Mouse (Mus musculus): ENCODE data around the gene Pcbp3. TPM values are rescaled to one million over a fixed set of nuclear protein-coding genes. Genes with fewer than 3 reads are reported as not detected.

The Pcbp3 gene
- polyA plus RNA-seq, 1 experiment from 2014 or later, result 18.8 TPM

- H3K27ac ChIP-seq (ENCODE audit: low read depth, low read length), result no peak overlapping the region
- WGBS, result 90% methylated on average over 6 of the region's 6 CpGs
Measured at GRCm38 (mm10) chr10:76721746-76722145, 239.9 kb downstream of the Pcbp3 start.

GRCm38 (mm10) chr10:76721216-76721615, 240.5 kb downstream of the Pcbp3 start:
- Histone ChIP-seq H3K4me1 (replicated peaks; ENCODE audit: control insufficient read depth, insufficient read depth, low read length) (no peaks in the 10 kb centered on the region), H3K4me3 (ENCODE audit: low read depth, low read length) (no peak overlapping the region), H3K27ac (ENCODE audit: low read depth, low read length) (no peak overlapping the region), H3K9ac (ENCODE audit: low read depth, low read length) (no peak overlapping the region), H3K27me3 (replicated peaks; ENCODE audit: control insufficient read depth, insufficient read depth, low read length) (no peaks in the 10 kb centered on the region), H3K9me3 (ENCODE audit: control insufficient read depth) (no peaks in the 10 kb centered on the region), H3K4me2 (replicated peaks; ENCODE audit: low read depth) (no peak overlapping the region), H3K36me3 (ENCODE audit: control insufficient read depth, insufficient read depth) (peaks cover 50% of the 10 kb centered on the region)
- TF ChIP-seq CTCF (IDR thresholded peaks at IDR 0.05; ENCODE audit: low read depth), result no peak
- WGBS, result 86% methylated on average over 11 of the region's 11 CpGs
- ATAC-seq, result no peak

More at GRCm38 (mm10) chr10:76721746-76722145, 239.9 kb downstream of the Pcbp3 start:
- H3K9me3 ChIP-seq (ENCODE audit: control insufficient read depth), result no peaks in the 10 kb centered on the region
- H3K4me1 ChIP-seq (replicated peaks; ENCODE audit: control insufficient read depth, insufficient read depth, low read length), result no peaks in the 10 kb centered on the region
- H3K4me2 ChIP-seq (replicated peaks; ENCODE audit: low read depth), result no peak overlapping the region
- TF ChIP-seq CTCF (IDR thresholded peaks at IDR 0.05; ENCODE audit: low read depth), result no peak
- H3K27me3 ChIP-seq (replicated peaks; ENCODE audit: control insufficient read depth, insufficient read depth, low read length), result no peaks in the 10 kb centered on the region
- no peak overlapping the region for H3K4me3 ChIP-seq (ENCODE audit: low read depth, low read length)
- H3K9ac ChIP-seq (ENCODE audit: low read depth, low read length), result no peak overlapping the region
- ATAC-seq, result no peak
- H3K36me3 ChIP-seq (ENCODE audit: control insufficient read depth, insufficient read depth), result peaks cover 45% of the 10 kb centered on the region

DNA sequence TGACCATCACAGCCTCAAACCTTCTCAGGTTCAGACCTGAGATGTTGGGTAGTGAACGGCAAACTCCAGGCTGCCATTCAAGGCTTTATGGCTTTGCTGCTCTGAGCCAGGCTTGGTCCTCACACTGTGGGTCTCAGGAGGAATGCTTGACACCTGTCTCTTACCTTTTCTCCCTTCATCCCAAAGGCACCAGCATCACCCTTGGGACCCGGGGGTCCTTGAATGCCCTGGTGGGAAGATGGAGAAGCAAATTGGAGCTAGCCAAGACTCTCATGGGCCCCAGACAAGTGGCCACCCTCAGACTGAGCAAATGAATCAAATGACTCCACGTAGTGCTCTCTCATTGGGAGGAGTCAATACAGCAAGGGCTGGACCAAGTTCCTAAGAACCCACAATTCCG, 244.1 kb downstream of the Pcbp3 start:
- Histone ChIP-seq H3K4me2 (replicated peaks; ENCODE audit: low read depth) (no peak overlapping the region), H3K36me3 (ENCODE audit: control insufficient read depth, insufficient read depth) (peaks cover 59% of the 10 kb centered on the region), H3K9ac (ENCODE audit: low read depth, low read length) (no peak overlapping the region), H3K4me3 (ENCODE audit: low read depth, low read length) (no peak overlapping the region), H3K4me1 (replicated peaks; ENCODE audit: control insufficient read depth, insufficient read depth, low read length) (no peaks in the 10 kb centered on the region), H3K27me3 (replicated peaks; ENCODE audit: control insufficient read depth, insufficient read depth, low read length) (no peaks in the 10 kb centered on the region), H3K27ac (ENCODE audit: low read depth, low read length) (no peak overlapping the region), H3K9me3 (ENCODE audit: control insufficient read depth) (no peaks in the 10 kb centered on the region)
- no peak for ATAC-seq
- WGBS, result 83% methylated on average over 4 of the region's 4 CpGs
- TF ChIP-seq CTCF (IDR thresholded peaks at IDR 0.05; ENCODE audit: low read depth), result no peak

- Histone ChIP-seq H3K4me1 (replicated peaks; ENCODE audit: control insufficient read depth, insufficient read depth, low read length) (no peaks in the 10 kb centered on the region), H3K4me3 (ENCODE audit: low read depth, low read length) (no peak overlapping the region), H3K9me3 (ENCODE audit: control insufficient read depth) (no peaks in the 10 kb centered on the region), H3K4me2 (replicated peaks; ENCODE audit: low read depth) (no peak overlapping the region), H3K27me3 (replicated peaks; ENCODE audit: control insufficient read depth, insufficient read depth, low read length) (no peaks in the 10 kb centered on the region), H3K27ac (ENCODE audit: low read depth, low read length) (no peak overlapping the region), H3K9ac (ENCODE audit: low read depth, low read length) (no peak overlapping the region), H3K36me3 (ENCODE audit: control insufficient read depth, insufficient read depth) (peaks cover 60% of the 10 kb centered on the region)
- WGBS, result 87% methylated on average over 7 of the region's 7 CpGs
- TF ChIP-seq CTCF (IDR thresholded peaks at IDR 0.05; ENCODE audit: low read depth), result no peak
- ATAC-seq, result no peak
Measured at GRCm38 (mm10) chr10:76717026-76717425, 244.7 kb downstream of the Pcbp3 start.

- peaks cover 53% of the 10 kb centered on the region for H3K36me3 ChIP-seq (ENCODE audit: control insufficient read depth, insufficient read depth)
- H3K9ac ChIP-seq (ENCODE audit: low read depth, low read length), result no peak overlapping the region
Measured at GRCm38 (mm10) chr10:76714303-76714702, 247.4 kb downstream of the Pcbp3 start.

DNA sequence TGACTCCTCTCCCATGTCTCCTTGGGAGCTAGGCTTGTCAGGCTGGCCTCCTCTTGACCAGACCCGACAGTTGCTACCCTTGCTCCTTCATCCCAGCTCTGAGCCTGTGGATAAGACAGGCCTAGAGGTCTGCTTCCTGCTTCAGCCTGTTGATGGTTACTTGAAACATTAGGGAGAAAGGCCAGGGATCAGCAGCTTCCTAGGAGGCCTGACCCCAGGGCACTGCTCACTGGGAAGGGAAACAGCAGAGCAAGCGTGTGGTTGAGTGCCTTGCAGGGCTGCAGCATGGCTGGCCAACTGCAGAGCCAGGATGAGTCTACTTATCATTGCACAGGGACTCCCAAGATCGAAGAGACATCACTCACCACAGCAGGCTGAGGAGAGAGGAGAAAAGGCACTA, 249.2 kb downstream of the Pcbp3 start:
- no peak overlapping the region for H3K9ac ChIP-seq (ENCODE audit: low read depth, low read length)
- H3K9me3 ChIP-seq (ENCODE audit: control insufficient read depth), result no peaks in the 10 kb centered on the region
- H3K27me3 ChIP-seq (replicated peaks; ENCODE audit: control insufficient read depth, insufficient read depth, low read length), result no peaks in the 10 kb centered on the region
- no peak overlapping the region for H3K4me3 ChIP-seq (ENCODE audit: low read depth, low read length)
- no peak for ATAC-seq
- peaks cover 40% of the 10 kb centered on the region; the same call in 1 of the 2 replicates for H3K36me3 ChIP-seq (ENCODE audit: control insufficient read depth, insufficient read depth)
- no peaks in the 10 kb centered on the region for H3K4me1 ChIP-seq (replicated peaks; ENCODE audit: control insufficient read depth, insufficient read depth, low read length)
- no peak overlapping the region for H3K27ac ChIP-seq (ENCODE audit: low read depth, low read length)
- no peak overlapping the region for H3K4me2 ChIP-seq (replicated peaks; ENCODE audit: low read depth)
- TF ChIP-seq CTCF (IDR thresholded peaks at IDR 0.05; ENCODE audit: low read depth), result no peak
- 81% methylated on average over 3 of the region's 3 CpGs for WGBS

More at GRCm38 (mm10) chr10:76714303-76714702, 247.4 kb downstream of the Pcbp3 start:
- ATAC-seq, result no peak
- WGBS, result 82% methylated on average over 7 of the region's 7 CpGs
- Histone ChIP-seq H3K27ac (ENCODE audit: low read depth, low read length) (no peak overlapping the region), H3K4me1 (replicated peaks; ENCODE audit: control insufficient read depth, insufficient read depth, low read length) (no peaks in the 10 kb centered on the region), H3K9me3 (ENCODE audit: control insufficient read depth) (no peaks in the 10 kb centered on the region), H3K4me3 (ENCODE audit: low read depth, low read length) (no peak overlapping the region), H3K27me3 (replicated peaks; ENCODE audit: control insufficient read depth, insufficient read depth, low read length) (no peaks in the 10 kb centered on the region), H3K4me2 (replicated peaks; ENCODE audit: low read depth) (no peak overlapping the region)
- TF ChIP-seq CTCF (IDR thresholded peaks at IDR 0.05; ENCODE audit: low read depth), result no peak

Other genes with a start within 250 kb of the Pcbp3 start
- 112 and 113 TPM in 2 replicates for gene Col6a1, start 235.7 kb downstream of the Pcbp3 start, polyA plus RNA-seq (2015; fragmentation: Nextera tagmentation; extraction: Ambion mirVana)
- 60.0 and 61.9 TPM in 2 replicates for gene Slc19a1, start 70.4 kb upstream of the Pcbp3 start, polyA plus RNA-seq (2015; fragmentation: Nextera tagmentation; extraction: Ambion mirVana)
- gene Col18a1, start 204.7 kb upstream of the Pcbp3 start, polyA plus RNA-seq (2015; fragmentation: Nextera tagmentation; extraction: Ambion mirVana), result 34.9 and 35.2 TPM in 2 replicates

All from intestine, postnatal 0 days (tissue).